Mouse (Mus musculus): Measurements from ENCODE around the gene Trim27. TPM values are rescaled to one million over a fixed set of nuclear protein-coding genes. Genes with fewer than 3 reads are reported as not detected.

Trim27 gene
- total RNA-seq, 2 experiments from 2014 or later = 35.5 to 40.3 TPM

- peak; percentile 79 to 88 for DNase-seq (ENCODE audit: low spot score in 2 of 2)
These were observed 36.2 kb downstream of the Trim27 start for GRCm38 (mm10) chr13:21215275-21215983.

DNA sequence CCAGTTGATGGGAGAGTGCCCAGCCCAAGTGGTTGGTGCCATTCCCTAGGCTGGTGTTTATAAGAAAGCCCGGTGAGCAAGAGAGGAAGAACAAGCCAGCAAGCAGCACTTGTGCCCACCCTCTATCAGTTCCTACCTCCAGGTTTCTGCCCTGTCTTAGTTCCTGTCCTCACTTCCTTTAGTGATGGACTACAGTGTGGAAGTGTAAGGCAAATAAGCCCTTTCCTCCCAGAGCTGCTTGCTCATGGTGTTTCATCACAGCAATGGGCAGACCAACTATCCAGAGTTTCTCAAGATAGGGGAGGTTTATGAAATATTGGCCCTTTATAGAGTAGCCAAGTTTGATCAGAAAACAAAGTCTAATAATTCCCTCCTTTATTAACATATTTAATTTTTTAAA, 37.5 kb downstream of the Trim27 start:
- DNase-seq (ENCODE audit: low spot score in 2 of 2) = no peak

- DNase-seq (ENCODE audit: low spot score in 2 of 2) = no peak
These were observed 42.6 kb downstream of the Trim27 start for GRCm38 (mm10) chr13:21221656-21222462.

- DNase-seq (ENCODE audit: low spot score in 2 of 2) = peak; percentile 91 to 92
These were observed 43.3 kb downstream of the Trim27 start for GRCm38 (mm10) chr13:21222463-21223022.

GRCm38 (mm10) chr13:21223242-21223655, 44.0 kb downstream of the Trim27 start:
- DNase-seq (ENCODE audit: low spot score in 2 of 2) = no peak

DNA sequence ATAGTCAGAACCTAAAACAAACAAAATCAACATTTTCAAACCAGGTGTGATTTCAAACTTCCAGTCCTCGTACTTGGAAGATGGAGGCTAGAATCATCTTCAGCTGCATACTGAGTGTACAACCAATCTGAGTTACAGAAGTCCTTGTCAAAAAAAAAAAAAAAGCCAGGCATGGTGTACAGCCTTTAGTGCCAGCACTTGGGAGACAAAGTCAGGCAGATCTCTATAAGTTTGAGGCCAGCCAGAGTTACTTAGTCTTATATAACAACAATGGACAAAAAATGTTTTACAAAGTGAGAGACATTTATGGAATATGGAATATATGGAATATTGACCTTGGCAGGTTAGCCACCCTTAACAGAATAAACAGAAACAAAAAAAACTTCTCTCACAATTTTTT, 45.1 kb downstream of the Trim27 start:
- no peak for DNase-seq (ENCODE audit: low spot score in 2 of 2)

DNA sequence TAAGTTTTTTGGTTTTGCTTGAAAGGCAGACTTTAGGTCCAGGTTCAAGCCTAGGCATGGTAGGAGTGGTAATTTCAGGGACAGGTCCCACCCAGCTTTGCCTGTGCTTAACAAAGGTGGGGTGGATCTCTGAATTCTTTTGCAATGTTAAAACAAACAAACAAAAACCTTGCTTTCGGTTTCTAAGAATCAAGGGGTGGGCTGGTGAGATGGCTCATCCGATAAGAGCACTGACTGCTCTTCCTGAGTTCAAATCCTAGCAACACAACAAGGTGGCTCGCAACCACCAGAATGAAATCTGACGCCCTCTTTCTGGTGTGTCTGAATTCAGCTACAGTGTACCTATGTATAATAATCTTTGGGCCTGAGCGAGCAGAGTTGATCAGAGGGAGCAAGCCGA, 46.0 kb downstream of the Trim27 start:
- no peak for DNase-seq (ENCODE audit: low spot score in 2 of 2)

DNA sequence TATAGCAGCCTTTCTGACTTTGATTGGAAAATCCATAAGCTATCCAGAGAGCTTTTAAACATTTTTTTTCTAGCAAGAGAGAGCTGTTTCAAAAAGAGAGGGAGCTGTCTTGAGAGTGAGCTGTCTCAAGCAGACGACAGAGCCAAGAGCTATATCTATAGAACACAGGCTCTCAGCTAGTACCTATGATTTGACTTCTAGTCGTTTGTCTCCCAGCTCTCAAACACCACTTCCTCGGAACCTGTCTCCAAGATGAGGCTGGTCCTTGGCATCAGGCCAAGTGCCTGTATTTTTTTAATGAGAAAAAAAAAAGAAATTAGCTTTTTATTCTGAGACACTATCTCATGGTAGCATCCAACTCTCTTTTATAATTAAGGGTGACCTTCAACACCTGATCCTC, 46.8 kb downstream of the Trim27 start:
- no peak for DNase-seq (ENCODE audit: low spot score in 2 of 2)

DNA sequence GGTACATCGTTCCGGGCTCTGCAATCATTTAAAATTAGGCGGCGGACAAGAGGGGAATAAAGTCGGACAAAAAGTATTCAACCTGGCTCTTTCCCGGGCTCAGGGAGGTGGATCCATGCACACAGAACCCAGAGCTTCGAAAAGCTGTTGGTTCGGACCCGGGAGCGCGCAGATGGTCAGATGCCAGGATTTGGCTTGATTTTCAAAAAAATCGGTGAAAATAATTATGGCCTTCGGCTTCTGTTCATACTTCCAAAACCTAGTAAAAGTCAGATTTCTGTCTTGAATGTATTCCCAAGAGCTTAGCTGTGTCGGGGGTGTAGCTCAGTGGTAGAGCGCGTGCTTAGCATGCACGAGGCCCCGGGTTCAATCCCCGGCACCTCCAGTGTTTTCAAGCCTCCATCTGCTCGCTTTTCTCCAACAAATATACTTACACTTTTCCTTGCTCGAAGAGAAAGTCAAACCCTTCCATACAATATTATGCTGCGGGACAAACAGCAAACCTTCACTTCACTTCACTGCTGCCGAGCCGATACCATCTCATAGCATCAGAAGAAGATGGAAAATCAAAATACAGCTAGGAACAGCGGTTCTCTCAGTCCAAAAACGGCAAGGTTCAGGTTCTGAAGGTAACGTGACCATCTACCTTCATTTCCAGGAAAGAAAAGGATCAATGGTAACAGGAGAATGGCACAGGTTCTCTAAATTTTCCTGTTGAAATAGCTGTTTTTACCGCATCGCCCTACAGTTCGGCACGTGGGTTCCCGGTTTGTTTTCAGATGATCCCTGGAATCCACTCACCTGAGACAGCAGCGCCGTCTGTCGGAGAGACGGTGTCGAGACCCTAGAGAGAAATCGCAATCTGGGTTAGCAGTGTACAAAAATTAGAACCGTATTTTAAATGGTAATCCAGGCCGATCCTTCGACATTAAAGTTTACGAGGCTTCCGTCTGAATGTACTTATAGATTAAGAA, 54.8 kb downstream of the Trim27 start:
- DNase-seq (ENCODE audit: low spot score in 2 of 2) = peak; percentile 83 to 90

- no peak for DNase-seq (ENCODE audit: low spot score in 2 of 2)
These were observed 57.5 kb downstream of the Trim27 start for GRCm38 (mm10) chr13:21236714-21237113.

GRCm38 (mm10) chr13:21237161-21237560, 57.9 kb downstream of the Trim27 start:
- DNase-seq (ENCODE audit: low spot score in 2 of 2) = no peak

DNA sequence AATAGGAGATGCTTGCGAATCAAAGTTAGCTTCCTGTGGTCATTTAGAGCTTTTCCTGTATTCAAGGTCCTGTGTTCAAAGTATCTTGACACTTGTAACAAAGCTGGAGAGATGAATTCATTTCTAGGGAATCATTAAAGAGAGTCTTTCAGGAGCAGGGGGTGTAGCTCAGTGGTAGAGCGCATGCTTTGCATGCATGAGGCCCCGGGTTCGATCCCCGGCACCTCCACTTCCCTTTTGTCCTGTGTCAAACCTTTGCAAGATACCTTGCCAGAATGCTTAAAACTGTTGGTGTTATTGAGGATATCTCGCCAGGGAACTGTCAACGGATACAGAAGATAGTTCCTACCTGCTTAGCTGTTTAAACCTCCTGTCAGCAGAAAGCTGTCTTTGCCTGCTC, 61.5 kb downstream of the Trim27 start:
- DNase-seq (ENCODE audit: low spot score in 2 of 2) = no peak

DNA sequence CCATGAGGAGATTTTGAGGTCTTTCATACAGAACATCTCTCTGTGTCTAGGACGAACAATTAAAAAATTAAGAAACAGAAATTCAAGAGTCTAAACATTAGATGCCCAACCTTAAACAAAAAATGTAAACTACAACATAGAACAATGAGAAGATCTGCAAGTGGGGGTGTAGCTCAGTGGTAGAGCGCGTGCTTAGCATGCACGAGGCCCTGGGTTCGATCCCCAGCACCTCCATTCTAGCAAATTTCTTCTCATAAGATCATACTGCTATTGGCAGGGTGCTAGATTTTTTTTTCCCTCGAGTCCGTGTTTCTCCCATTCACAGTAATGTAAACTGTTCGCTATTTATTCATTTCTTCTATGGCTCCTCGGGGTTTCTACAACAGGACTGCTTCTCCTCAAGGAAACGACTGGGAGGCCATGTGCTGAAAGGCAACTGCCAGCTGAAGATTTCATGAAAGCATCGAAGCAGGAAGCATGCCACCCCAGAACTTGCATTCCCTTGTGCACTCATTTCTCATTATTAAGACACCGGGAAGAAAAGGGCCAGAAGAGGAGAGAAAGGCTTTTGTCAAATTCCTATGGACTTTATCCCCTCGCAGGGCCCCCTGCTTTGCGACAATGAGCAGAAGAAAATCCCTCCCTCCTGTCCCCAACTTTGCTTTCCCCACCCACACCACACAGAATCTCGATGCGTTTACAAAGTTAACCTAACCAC, 63.3 kb downstream of the Trim27 start:
- no peak for DNase-seq (ENCODE audit: low spot score in 2 of 2)

DNA sequence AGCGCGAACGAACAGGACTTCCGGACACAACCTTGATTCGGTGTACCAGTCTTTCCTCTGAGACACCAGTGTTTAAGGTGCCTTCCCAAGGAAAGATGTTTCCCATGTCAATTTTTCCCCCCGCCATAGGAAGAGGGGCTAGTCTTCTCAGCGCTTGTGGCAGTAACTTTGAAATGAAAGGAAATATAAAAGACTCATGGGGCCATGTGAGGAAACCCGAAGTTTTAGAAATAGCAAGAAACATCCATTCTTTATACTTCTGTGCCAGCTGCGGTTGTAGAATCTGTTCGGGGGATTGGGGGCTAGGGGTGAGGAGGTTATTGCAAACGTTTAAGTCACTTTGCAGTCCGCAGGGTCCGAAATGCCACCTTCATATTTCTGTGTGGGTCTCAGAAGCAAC, 64.0 kb downstream of the Trim27 start:
- no peak for DNase-seq (ENCODE audit: low spot score in 2 of 2)

DNA sequence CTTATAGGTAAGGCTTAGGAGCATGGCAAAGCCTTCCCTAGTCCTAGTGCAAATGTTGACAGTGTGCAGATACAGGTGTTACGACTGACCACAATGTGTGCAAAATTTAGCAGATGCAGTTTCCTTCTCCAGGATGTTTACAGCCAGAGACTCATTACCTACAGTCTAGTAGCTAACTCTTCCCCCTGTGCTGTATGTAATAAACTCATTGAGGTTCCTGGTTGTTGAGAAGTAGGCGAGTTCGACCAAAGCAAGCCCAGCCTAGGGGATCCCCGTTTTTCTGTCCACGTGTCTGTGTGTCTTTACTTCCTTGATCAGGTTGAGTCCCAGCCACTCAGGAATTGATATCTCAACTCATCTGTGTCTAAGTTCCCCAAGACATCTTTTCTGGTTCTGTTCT, 64.8 kb downstream of the Trim27 start:
- DNase-seq (ENCODE audit: low spot score in 2 of 2) = no peak

Other genes with a start within 250 kb of the Trim27 start
- not detected for gene Olfr1370, start 104.5 kb upstream of the Trim27 start, total RNA-seq (2021)
- not detected for gene Olfr1369-ps1, start 68.0 kb upstream of the Trim27 start, total RNA-seq (2021)
- gene Olfr263, start 49.8 kb upstream of the Trim27 start, total RNA-seq (2021) = not detected
- gene Olfr1368, start 33.6 kb upstream of the Trim27 start, total RNA-seq (2021) = not detected
- gene Gpx5, start 113.3 kb downstream of the Trim27 start, total RNA-seq (2021) = not detected
- gene Gpx6, start 132.7 kb downstream of the Trim27 start, total RNA-seq (2021) = not detected
- not detected for gene Olfr1367, start 167.5 kb downstream of the Trim27 start, total RNA-seq (2021)
- 1 to 10 TPM; 8.3 to 9.0 TPM for gene Zscan12, start 183.4 kb downstream of the Trim27 start, total RNA-seq (2021)
- 10 to 100 TPM; 37.5 to 37.6 TPM for gene Zkscan3, start 223.3 kb downstream of the Trim27 start, total RNA-seq (2021)